Mouse (Mus musculus) ES-E14 (cell line): ENCODE measurements around the gene Npas3. TPM values are rescaled to one million over a fixed set of nuclear protein-coding genes. Genes with fewer than 3 reads are reported as not detected.
"Not testable (repeated sequence)": the region's sequence is repeated elsewhere in the genome, so short reads cannot be mapped to it uniquely, and the experiment has no call there.

Experiments
- DNase-seq: peaks from one replicate; pipeline ENCODE4 v3.0.0-alpha.2; 2013; ENCODE audit warnings: low read depth, low spot score
- H3K27ac ChIP-seq: 2 replicates; pipeline ENCODE4 v1.5.1; 2012; ENCODE audit warnings: low read depth, mild to moderate bottlenecking, low read length, moderate library complexity, mixed read lengths; ENCODE audit not compliant: poor library complexity, insufficient read depth, severe bottlenecking
- H3K36me3 ChIP-seq: 2 replicates; pipeline ENCODE4 v1.6.1; 2012; ENCODE audit warnings: mild to moderate bottlenecking, low read length, moderate library complexity, mixed read lengths; ENCODE audit not compliant: control insufficient read depth, poor library complexity, insufficient read depth, severe bottlenecking
- H3K4me1 ChIP-seq, 2 experiments: fragments of 150-350 bp in 1 of 2; sonication (generic) in 1 of 2; 2 replicates each; pipeline ENCODE4 v1.6.1; 2012; ENCODE audit warnings: low read length in 2 of 2, mild to moderate bottlenecking in 1 of 2, mixed read lengths in 1 of 2; ENCODE audit not compliant: control insufficient read depth in 2 of 2, insufficient read depth in 2 of 2, poor library complexity in 1 of 2
- H3K4me3 ChIP-seq, 2 experiments: fragments of 150-350 bp in 1 of 2; sonication (generic) in 1 of 2; 2 replicates each; pipeline ENCODE4 v1.5.1; 2012; ENCODE audit warnings: low read length in 2 of 2, low read depth in 1 of 2, mild to moderate bottlenecking in 1 of 2, mixed read lengths in 1 of 2; ENCODE audit not compliant: insufficient read depth in 1 of 2, poor library complexity in 1 of 2, severe bottlenecking in 1 of 2
- H3K9ac ChIP-seq: 2 replicates; pipeline ENCODE4 v1.6.1; 2012; ENCODE audit warnings: low read depth, mild to moderate bottlenecking, low read length, mixed read lengths; ENCODE audit not compliant: poor library complexity, insufficient read depth, severe bottlenecking
- H3K9me3 ChIP-seq: fragments of 150-350 bp; sonication (generic); 2 replicates; pipeline ENCODE4 v1.6.1; 2012; ENCODE audit warnings: low read depth, mild to moderate bottlenecking, low read length; ENCODE audit not compliant: control insufficient read depth, insufficient read depth
- CHD2 ChIP-seq: IDR thresholded peaks from 2 replicates; pipeline ENCODE4 v1.6.1; 2014; ENCODE audit warnings: mild to moderate bottlenecking, low read depth, low read length, inconsistent platforms
- HCFC1 ChIP-seq: IDR thresholded peaks from 2 replicates; pipeline ENCODE4 v1.6.1; 2012; ENCODE audit warnings: low read length, inconsistent platforms, borderline replicate concordance; ENCODE audit not compliant: insufficient read depth
- MAFK ChIP-seq: IDR thresholded peaks from 2 replicates; pipeline ENCODE4 v1.6.1; 2014; ENCODE audit warnings: mild to moderate bottlenecking, low read depth, low read length, inconsistent platforms; ENCODE audit not compliant: insufficient read depth
- ZC3H11A ChIP-seq: IDR thresholded peaks from 2 replicates; pipeline ENCODE4 v1.6.1; 2012; ENCODE audit warnings: low read depth, mild to moderate bottlenecking, inconsistent platforms, low read length, borderline replicate concordance
- ZNF384 ChIP-seq: IDR thresholded peaks from 2 replicates; pipeline ENCODE4 v1.6.1; 2012; ENCODE audit warnings: low read depth, low read length, inconsistent platforms
- in situ Hi-C, 2 experiments: fragments of 600-800 bp; cut with MboI; formaldehyde crosslinking; loops; one replicate each; pipeline ENCODE4 v1.15.1; 2025; ENCODE audit warnings: low sequenced_read_pairs in 2 of 2, inconsistent platforms in 1 of 2; ENCODE audit not compliant: unreplicated experiment in 2 of 2
- total RNA-seq: library from RNA; depleted of rRNA; stranded (reverse); fragments of 300-350 nt; gene quantifications from 2 replicates; pipeline ENCODE4 v1.2.3, GENCODE M21; 2012

The Npas3 gene
- total RNA-seq, 1 experiment: 1.2 TPM

DNA sequence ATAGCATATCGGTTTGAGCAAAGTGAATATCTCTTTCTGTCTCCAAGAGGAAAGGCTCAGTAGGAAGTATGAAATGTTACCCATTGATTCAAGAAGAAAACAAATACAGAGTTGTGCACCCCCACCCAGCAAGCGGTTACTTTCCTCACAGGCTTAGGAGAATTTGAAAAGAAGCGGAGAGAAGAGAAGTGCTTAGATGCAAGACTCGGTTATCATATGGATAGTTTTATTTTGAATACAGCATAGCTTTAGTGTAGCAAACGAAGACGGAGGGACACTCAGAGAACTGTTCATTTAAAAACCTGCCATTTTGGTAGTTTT is 5.6 kb downstream of the Npas3 start:
- Histone ChIP-seq H3K9ac (no peak overlapping the region), H3K9me3 (no peaks in the 10 kb centered on the region), H3K4me3 (peak overlapping the region in 1 of 2 experiments; percentile 61; a peak in 1 of 4 replicates), H3K4me1 (no peaks in the 10 kb centered on the region), H3K27ac (no peak overlapping the region), H3K36me3 (no peaks in the 10 kb centered on the region)
- no peak for DNase-seq
- TF ChIP-seq HCFC1 (no peak), ZNF384 (no peak)
- in situ Hi-C loops: no loop called here

DNA sequence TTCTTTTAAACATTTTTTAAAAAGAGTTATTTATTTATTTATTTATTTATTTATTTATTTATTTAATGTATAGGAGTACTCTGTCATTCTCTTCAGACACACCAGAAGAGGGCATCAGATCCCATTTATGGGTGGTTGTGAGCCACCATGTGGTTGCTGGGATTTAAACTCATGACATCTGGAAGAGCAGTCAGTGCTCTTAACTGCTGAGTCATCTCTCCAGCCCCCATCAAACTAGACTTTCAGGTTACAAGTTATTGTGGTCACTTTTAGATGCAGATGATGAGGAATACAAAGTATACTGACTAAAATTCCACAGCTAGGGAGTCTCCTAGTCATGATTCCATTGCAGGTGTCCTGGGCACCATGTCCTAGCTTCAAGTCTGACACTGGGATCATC is 26.0 kb downstream of the Npas3 start:
- H3K36me3 ChIP-seq, H3K27ac ChIP-seq, H3K9me3 ChIP-seq, H3K4me1 ChIP-seq, H3K4me3 ChIP-seq, H3K9ac ChIP-seq, DNase-seq, in situ Hi-C loops: not testable (repeated sequence)
- TF ChIP-seq MAFK: peak; percentile 57

- Histone ChIP-seq H3K9ac (no peak overlapping the region), H3K9me3 (no peaks in the 10 kb centered on the region), H3K4me1 (no peaks in the 10 kb centered on the region), H3K36me3 (no peaks in the 10 kb centered on the region), H3K27ac (no peak overlapping the region), H3K4me3 (no peak overlapping the region)
- in situ Hi-C loops: no loop called here
- no peak for DNase-seq
- TF ChIP-seq CHD2 (no peak), MAFK (no peak), ZC3H11A (no peak), HCFC1 (no peak), ZNF384 (no peak)
Measured at GRCm38 (mm10) chr12:53277393-53277792, 28.9 kb downstream of the Npas3 start.

- Histone ChIP-seq H3K9me3 (no peaks in the 10 kb centered on the region), H3K9ac (no peak overlapping the region), H3K36me3 (no peaks in the 10 kb centered on the region), H3K27ac (no peak overlapping the region), H3K4me3 (no peak overlapping the region), H3K4me1 (no peaks in the 10 kb centered on the region)
- TF ChIP-seq HCFC1 (no peak), ZC3H11A (no peak), ZNF384 (no peak), CHD2 (no peak), MAFK (no peak)
- no peak for DNase-seq
- in situ Hi-C loops: no loop called here
Measured at GRCm38 (mm10) chr12:53290341-53290740, 41.9 kb downstream of the Npas3 start.

DNA sequence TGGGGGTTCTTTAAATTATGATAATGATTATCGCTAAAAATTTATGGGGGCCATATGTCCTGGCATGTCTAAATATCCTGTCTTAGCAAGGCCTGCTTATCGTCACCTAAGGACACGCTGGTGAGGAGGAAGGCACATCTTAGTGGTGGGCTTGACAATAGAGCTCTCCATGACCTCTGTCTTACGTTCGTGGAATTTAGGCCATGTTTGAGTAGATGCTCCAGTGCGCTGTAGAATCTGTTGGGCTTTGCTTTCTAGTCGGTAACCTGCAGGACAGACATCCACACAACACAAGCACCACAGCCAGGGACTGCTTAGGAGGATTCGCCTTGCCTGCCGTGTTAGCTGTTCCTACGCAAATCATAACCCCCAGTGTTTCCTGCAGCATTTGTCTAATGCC is 42.4 kb downstream of the Npas3 start:
- H3K4me3 ChIP-seq: no peak overlapping the region
- no peaks in the 10 kb centered on the region for H3K4me1 ChIP-seq
- no peaks in the 10 kb centered on the region for H3K9me3 ChIP-seq
- TF ChIP-seq HCFC1 (no peak), ZC3H11A (no peak), ZNF384 (no peak), MAFK (no peak), CHD2 (no peak)
- in situ Hi-C loops: no loop called here
- no peak overlapping the region for H3K27ac ChIP-seq
- no peak overlapping the region for H3K9ac ChIP-seq
- no peaks in the 10 kb centered on the region for H3K36me3 ChIP-seq
- no peak for DNase-seq
